Mouse (Mus musculus): ENCODE results near the gene Dgkz. TPM values are rescaled to one million over a fixed set of nuclear protein-coding genes. Genes with fewer than 3 reads are reported as not detected.

Dgkz gene
- polyA plus RNA-seq, 1 experiment from 2014 or later, result 34.9 TPM

GRCm38 (mm10) chr2:91965417-91965816 is 10.2 kb downstream of the Dgkz start:
- no peaks in the 10 kb centered on the region for H3K9me3 ChIP-seq (replicated peaks; ENCODE audit: control insufficient read depth, low read length)
- 17% methylated on average over 20 of the region's 20 CpGs for WGBS
- peak overlapping the region; percentile 62 for H3K9ac ChIP-seq (ENCODE audit: low read length)
- H3K27me3 ChIP-seq (ENCODE audit: control insufficient read depth, insufficient read depth, low read length), result no peaks in the 10 kb centered on the region
- peak overlapping the region; percentile 78 for H3K27ac ChIP-seq (ENCODE audit: low read length)
- H3K4me3 ChIP-seq (replicated peaks; ENCODE audit: low read length), result peak overlapping the region; percentile 71
- ATAC-seq (ENCODE audit: insufficient read depth, low FRiP score), result no peak
- peaks cover 17% of the 10 kb centered on the region for H3K4me1 ChIP-seq (ENCODE audit: control insufficient read depth, insufficient read depth, low read length)
- peak overlapping the region; percentile 50 for H3K4me2 ChIP-seq (ENCODE audit: low read depth, low read length)
- H3K36me3 ChIP-seq (ENCODE audit: control insufficient read depth, insufficient read depth, low read length), result no peaks in the 10 kb centered on the region

GRCm38 (mm10) chr2:91964610-91965204 is 11.0 kb downstream of the Dgkz start:
- WGBS, result 64% methylated on average over 3 of the region's 3 CpGs
- Histone ChIP-seq H3K4me2 (ENCODE audit: low read depth, low read length) (peak overlapping the region; percentile 50), H3K4me1 (ENCODE audit: control insufficient read depth, insufficient read depth, low read length) (peaks cover 23% of the 10 kb centered on the region), H3K27me3 (ENCODE audit: control insufficient read depth, insufficient read depth, low read length) (no peaks in the 10 kb centered on the region), H3K27ac (ENCODE audit: low read length) (peak overlapping the region; percentile 78), H3K9ac (ENCODE audit: low read length) (peak overlapping the region; percentile 62), H3K9me3 (replicated peaks; ENCODE audit: control insufficient read depth, low read length) (no peaks in the 10 kb centered on the region), H3K4me3 (replicated peaks; ENCODE audit: low read length) (peak overlapping the region; percentile 71), H3K36me3 (ENCODE audit: control insufficient read depth, insufficient read depth, low read length) (no peaks in the 10 kb centered on the region)
- no peak for ATAC-seq (ENCODE audit: insufficient read depth, low FRiP score)

- H3K27ac ChIP-seq (ENCODE audit: low read length), result peak overlapping the region; percentile 85
- WGBS, result 0% methylated on average over 45 of the region's 57 CpGs
- H3K9me3 ChIP-seq (replicated peaks; ENCODE audit: control insufficient read depth, low read length), result no peaks in the 10 kb centered on the region
- H3K4me2 ChIP-seq (ENCODE audit: low read depth, low read length), result peak overlapping the region; percentile 92
- no peaks in the 10 kb centered on the region for H3K36me3 ChIP-seq (ENCODE audit: control insufficient read depth, insufficient read depth, low read length)
- peak overlapping the region; percentile 91 for H3K9ac ChIP-seq (ENCODE audit: low read length)
- ATAC-seq (ENCODE audit: insufficient read depth, low FRiP score), result peak; percentile 94
- peak overlapping the region; percentile 71 for H3K4me3 ChIP-seq (replicated peaks; ENCODE audit: low read length)
- peaks cover 32% of the 10 kb centered on the region for H3K4me1 ChIP-seq (ENCODE audit: control insufficient read depth, insufficient read depth, low read length)
- no peaks in the 10 kb centered on the region for H3K27me3 ChIP-seq (ENCODE audit: control insufficient read depth, insufficient read depth, low read length)
These were observed 12.2 kb downstream of the Dgkz start for GRCm38 (mm10) chr2:91963443-91963932.

- peak overlapping the region; percentile 91 for H3K9ac ChIP-seq (ENCODE audit: low read length)
- peaks cover 35% of the 10 kb centered on the region for H3K4me1 ChIP-seq (ENCODE audit: control insufficient read depth, insufficient read depth, low read length)
These were observed 12.7 kb downstream of the Dgkz start for GRCm38 (mm10) chr2:91962864-91963401.

GRCm38 (mm10) chr2:91961901-91962761 is 13.5 kb downstream of the Dgkz start:
- ATAC-seq (ENCODE audit: insufficient read depth, low FRiP score), result peak; percentile 23; the same call in 1 of the 2 replicates
- Histone ChIP-seq H3K9ac (ENCODE audit: low read length) (peak overlapping the region; percentile 91), H3K4me1 (ENCODE audit: control insufficient read depth, insufficient read depth, low read length) (peaks cover 43% of the 10 kb centered on the region), H3K4me2 (ENCODE audit: low read depth, low read length) (peak overlapping the region; percentile 92), H3K27me3 (ENCODE audit: control insufficient read depth, insufficient read depth, low read length) (no peaks in the 10 kb centered on the region), H3K4me3 (replicated peaks; ENCODE audit: low read length) (peak overlapping the region; percentile 71), H3K9me3 (replicated peaks; ENCODE audit: control insufficient read depth, low read length) (no peaks in the 10 kb centered on the region), H3K36me3 (ENCODE audit: control insufficient read depth, insufficient read depth, low read length) (no peaks in the 10 kb centered on the region), H3K27ac (ENCODE audit: low read length) (peak overlapping the region; percentile 85)
- 37% methylated on average over 4 of the region's 4 CpGs for WGBS

More at GRCm38 (mm10) chr2:91962864-91963401, 12.7 kb downstream of the Dgkz start:
- H3K4me3 ChIP-seq (replicated peaks; ENCODE audit: low read length), result peak overlapping the region; percentile 71
- peak overlapping the region; percentile 92 for H3K4me2 ChIP-seq (ENCODE audit: low read depth, low read length)
- ATAC-seq (ENCODE audit: insufficient read depth, low FRiP score), result peak; percentile 7; the same call in 1 of the 2 replicates
- no peaks in the 10 kb centered on the region for H3K9me3 ChIP-seq (replicated peaks; ENCODE audit: control insufficient read depth, low read length)
- no peaks in the 10 kb centered on the region for H3K27me3 ChIP-seq (ENCODE audit: control insufficient read depth, insufficient read depth, low read length)
- peak overlapping the region; percentile 85 for H3K27ac ChIP-seq (ENCODE audit: low read length)
- H3K36me3 ChIP-seq (ENCODE audit: control insufficient read depth, insufficient read depth, low read length), result no peaks in the 10 kb centered on the region
- WGBS, result under 1% methylated on average over 36 of the region's 39 CpGs

GRCm38 (mm10) chr2:91960459-91960858 is 15.2 kb downstream of the Dgkz start:
- Histone ChIP-seq H3K36me3 (ENCODE audit: control insufficient read depth, insufficient read depth, low read length) (no peaks in the 10 kb centered on the region), H3K27ac (ENCODE audit: low read length) (no peak overlapping the region), H3K9me3 (replicated peaks; ENCODE audit: control insufficient read depth, low read length) (no peaks in the 10 kb centered on the region), H3K27me3 (ENCODE audit: control insufficient read depth, insufficient read depth, low read length) (no peaks in the 10 kb centered on the region), H3K4me2 (ENCODE audit: low read depth, low read length) (no peak overlapping the region), H3K4me1 (ENCODE audit: control insufficient read depth, insufficient read depth, low read length) (peaks cover 51% of the 10 kb centered on the region), H3K9ac (ENCODE audit: low read length) (no peak overlapping the region), H3K4me3 (replicated peaks; ENCODE audit: low read length) (no peak overlapping the region)
- WGBS, result 94% methylated on average over 5 of the region's 5 CpGs
- ATAC-seq (ENCODE audit: insufficient read depth, low FRiP score), result no peak

- Histone ChIP-seq H3K36me3 (ENCODE audit: control insufficient read depth, insufficient read depth, low read length) (no peaks in the 10 kb centered on the region), H3K4me1 (ENCODE audit: control insufficient read depth, insufficient read depth, low read length) (peaks cover 57% of the 10 kb centered on the region), H3K9ac (ENCODE audit: low read length) (no peak overlapping the region), H3K27me3 (ENCODE audit: control insufficient read depth, insufficient read depth, low read length) (no peaks in the 10 kb centered on the region), H3K27ac (ENCODE audit: low read length) (no peak overlapping the region), H3K4me3 (replicated peaks; ENCODE audit: low read length) (no peak overlapping the region), H3K4me2 (ENCODE audit: low read depth, low read length) (no peak overlapping the region), H3K9me3 (replicated peaks; ENCODE audit: control insufficient read depth, low read length) (no peaks in the 10 kb centered on the region)
- 72% methylated on average over 11 of the region's 11 CpGs for WGBS
- no peak for ATAC-seq (ENCODE audit: insufficient read depth, low FRiP score)
These were observed 15.9 kb downstream of the Dgkz start for GRCm38 (mm10) chr2:91959544-91960410.

GRCm38 (mm10) chr2:91958701-91959457 is 16.8 kb downstream of the Dgkz start:
- H3K9me3 ChIP-seq (replicated peaks; ENCODE audit: control insufficient read depth, low read length), result no peaks in the 10 kb centered on the region
- H3K4me3 ChIP-seq (replicated peaks; ENCODE audit: low read length), result no peak overlapping the region
- WGBS, result 45% methylated on average over 10 of the region's 10 CpGs
- no peak overlapping the region for H3K4me2 ChIP-seq (ENCODE audit: low read depth, low read length)
- no peak overlapping the region for H3K27ac ChIP-seq (ENCODE audit: low read length)
- no peaks in the 10 kb centered on the region for H3K27me3 ChIP-seq (ENCODE audit: control insufficient read depth, insufficient read depth, low read length)
- H3K9ac ChIP-seq (ENCODE audit: low read length), result no peak overlapping the region
- ATAC-seq (ENCODE audit: insufficient read depth, low FRiP score), result no peak
- peaks cover 63% of the 10 kb centered on the region for H3K4me1 ChIP-seq (ENCODE audit: control insufficient read depth, insufficient read depth, low read length)
- H3K36me3 ChIP-seq (ENCODE audit: control insufficient read depth, insufficient read depth, low read length), result no peaks in the 10 kb centered on the region

All from stomach, embryonic 16.5 days (tissue).